In the genomic region with DNA sequence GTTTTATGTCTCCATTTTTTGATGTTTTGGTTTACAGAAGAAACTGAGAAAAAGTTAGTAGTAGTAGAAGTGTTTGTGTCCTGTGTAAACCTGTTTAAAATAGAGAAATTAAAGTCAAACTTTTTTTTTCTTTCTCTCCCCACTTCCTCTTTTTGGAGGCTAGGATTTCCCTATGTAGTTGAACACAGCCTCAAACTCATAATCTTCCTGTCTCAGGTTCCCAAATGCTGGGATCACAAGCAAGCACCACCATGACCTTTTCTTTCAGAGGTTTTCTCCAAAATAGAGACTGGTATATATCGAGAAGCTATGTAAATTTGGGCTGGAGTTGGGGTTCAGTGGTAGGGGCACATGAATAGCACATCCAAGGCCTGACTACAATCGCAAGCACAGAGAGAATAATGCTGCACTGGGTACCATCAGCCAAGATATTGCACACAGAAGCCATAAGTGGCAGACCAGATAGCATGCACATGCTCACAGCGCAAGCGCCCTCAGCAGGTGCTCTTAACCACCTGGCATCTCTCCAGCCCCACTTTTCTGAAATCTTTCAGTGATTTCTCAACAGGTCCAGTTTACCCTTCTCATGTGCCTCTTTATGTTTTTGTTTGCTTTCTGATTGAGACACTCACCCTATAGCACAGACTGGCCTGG, we compare ENCODE assay signal across 14 mouse cellular contexts. TPM values are rescaled to one million over a fixed set of nuclear protein-coding genes. Genes with fewer than 3 reads are reported as not detected.
A peak's percentile ranks its signal among the peaks of the same experiment; 100 is the strongest.
DNase-seq lines count a peak whose midpoint lies in the region; ATAC-seq and TF ChIP-seq lines count a peak whose summit lies in the region.
"Had no signal": no experiment of that assay in that cellular context is flagged by ENCODE, and none has a peak within 500 bp of the region (broad histone marks: within the 10 kb centered on the region; RNA-seq: fewer than 3 reads in every experiment).

No protein-coding gene starts in this region.

- peaks cover 8% of the 10 kb centered on the region for H3K4me1 ChIP-seq in testis, adult 2 months (ENCODE audit: control insufficient read depth, insufficient read depth, low read length)
- peaks cover 7% of the 10 kb centered on the region for H3K4me1 ChIP-seq in bone marrow, adult 2 months (ENCODE audit: control insufficient read depth, insufficient read depth, low read length)
- H3K4me1 ChIP-seq in lung, postnatal 0 days (ENCODE audit: insufficient read depth, low read depth, low read length): peaks cover 13% of the 10 kb centered on the region
- H3K4me1 ChIP-seq in stomach, postnatal 0 days (replicated peaks; ENCODE audit: control insufficient read depth, insufficient read depth): no peaks in the 10 kb centered on the region
- H3K4me1 ChIP-seq: intestine, embryonic 15.5 days had no signal

- no peaks in the 10 kb centered on the region for H3K36me3 ChIP-seq in testis, adult 2 months (ENCODE audit: control insufficient read depth, insufficient read depth, low read length)
- no peaks in the 10 kb centered on the region for H3K36me3 ChIP-seq in lung, postnatal 0 days (ENCODE audit: insufficient read depth, low read length)
- H3K36me3 ChIP-seq in stomach, postnatal 0 days (ENCODE audit: control insufficient read depth, insufficient read depth, low read length): no peaks in the 10 kb centered on the region; the same call in 1 of the 2 replicates

- DNase-seq in testis, postnatal 10 days (ENCODE audit: low spot score): no peak
- peak; percentile 66 for DNase-seq in lung, postnatal 0 days (ENCODE audit: low spot score)
- DNase-seq in stomach, postnatal 0 days (ENCODE audit: low spot score): peak; percentile 18
- DNase-seq in layer of hippocampus, adult 9-10 months (ENCODE audit: low spot score): no peak
- no peak for DNase-seq in right cerebral cortex, postnatal 25 days
- DNase-seq in layer of hippocampus, adult 9-11 months: no peak
- DNase-seq: adrenal gland, postnatal 36 days; gastrocnemius, postnatal 10 days; heart, postnatal 14 days had no signal

- no peaks in the 10 kb centered on the region for H3K9me3 ChIP-seq in lung, postnatal 0 days (ENCODE audit: low read length)
- no peaks in the 10 kb centered on the region for H3K9me3 ChIP-seq in stomach, postnatal 0 days (ENCODE audit: control insufficient read depth, low read length)
- H3K9me3 ChIP-seq: intestine, embryonic 15.5 days had no signal

- peak; percentile 11; the same call in 1 of the 2 replicates for ATAC-seq in lung, postnatal 0 days
- ATAC-seq in stomach, postnatal 0 days (ENCODE audit: low FRiP score, low TSS enrichment): peak; percentile 1; the same call in 1 of the 2 replicates
- ATAC-seq: intestine, embryonic 15.5 days had no signal

- peak overlapping the region; percentile 12; the same call in 1 of the 2 replicates for H3K27ac ChIP-seq in testis, adult 2 months (ENCODE audit: control insufficient read depth, insufficient read depth, low read depth, low read length)
- peak overlapping the region; percentile 93 for H3K27ac ChIP-seq in bone marrow, adult 2 months (ENCODE audit: control insufficient read depth, insufficient read depth, low read depth, low read length, poor library complexity)
- peak overlapping the region; percentile 43 for H3K27ac ChIP-seq in lung, postnatal 0 days (ENCODE audit: low read length)
- H3K27ac ChIP-seq in stomach, postnatal 0 days (replicated peaks): no peak overlapping the region
- H3K27ac ChIP-seq: intestine, embryonic 15.5 days had no signal

- WGBS in bone marrow, adult 2 months: 14% methylated on average over 4 of the region's 4 CpGs
- 67% methylated on average over 4 of the region's 4 CpGs for WGBS in lung, postnatal 0 days
- 82% methylated on average over 4 of the region's 4 CpGs for WGBS in stomach, postnatal 0 days

- H3K27me3 ChIP-seq in testis, adult 2 months (ENCODE audit: control insufficient read depth, insufficient read depth, low read length): no peaks in the 10 kb centered on the region
- no peaks in the 10 kb centered on the region for H3K27me3 ChIP-seq in lung, postnatal 0 days (replicated peaks; ENCODE audit: insufficient read depth, low read length)
- no peaks in the 10 kb centered on the region for H3K27me3 ChIP-seq in stomach, postnatal 0 days (ENCODE audit: control insufficient read depth, insufficient read depth, low read length)
- H3K27me3 ChIP-seq: intestine, embryonic 15.5 days had no signal

- H3K9ac ChIP-seq in lung, postnatal 0 days (replicated peaks; ENCODE audit: low read depth): no peak overlapping the region
- H3K9ac ChIP-seq in stomach, postnatal 0 days (ENCODE audit: low read length): no peak overlapping the region
- H3K9ac ChIP-seq: intestine, embryonic 15.5 days had no signal

- no peak for TF ChIP-seq POLR2A in testis, adult 2 months (IDR thresholded peaks at IDR 0.05; ENCODE audit: control insufficient read depth, low read depth, low read length)
- TF ChIP-seq POLR2A in bone marrow, adult 2 months (IDR thresholded peaks at IDR 0.05; ENCODE audit: borderline replicate concordance, control insufficient read depth, low read depth, low read length): no peak

- no peak for TF ChIP-seq CTCF in testis, adult 2 months (IDR thresholded peaks at IDR 0.05; ENCODE audit: control insufficient read depth, insufficient read depth, insufficient replicate concordance, low read depth, low read length)
- no peak for TF ChIP-seq CTCF in bone marrow, adult 2 months (IDR thresholded peaks at IDR 0.05; ENCODE audit: control insufficient read depth, insufficient read depth, low read length)
- no peak; the same call in 1 of the 2 replicates for TF ChIP-seq CTCF in lung, postnatal 0 days (IDR thresholded peaks at IDR 0.05)
- TF ChIP-seq CTCF in stomach, postnatal 0 days (IDR thresholded peaks at IDR 0.05; ENCODE audit: low read depth): no peak

- TF ChIP-seq EP300 in lung, postnatal 0 days (IDR thresholded peaks at IDR 0.05): peak; percentile 56
- TF ChIP-seq EP300 in stomach, postnatal 0 days (optimal IDR thresholded peaks at IDR 0.05): no peak

- no peak overlapping the region for H3K4me3 ChIP-seq in testis, adult 2 months (ENCODE audit: control insufficient read depth, low read depth, low read length)
- peak overlapping the region; percentile 10 for H3K4me3 ChIP-seq in bone marrow, adult 2 months (replicated peaks; ENCODE audit: control insufficient read depth, low read depth, low read length)
- H3K4me3 ChIP-seq in lung, postnatal 0 days (ENCODE audit: low read depth, low read length): no peak overlapping the region
- H3K4me3 ChIP-seq in stomach, postnatal 0 days (ENCODE audit: low read depth, low read length): no peak overlapping the region
- H3K4me3 ChIP-seq: erythroblast, embryonic 14.5 days; intestine, embryonic 15.5 days; myocyte had no signal

- H3K4me2 ChIP-seq in lung, postnatal 0 days (replicated peaks; ENCODE audit: low read depth, low read length): no peak overlapping the region
- H3K4me2 ChIP-seq in stomach, postnatal 0 days (replicated peaks; ENCODE audit: low read depth): no peak overlapping the region
- H3K4me2 ChIP-seq: intestine, embryonic 15.5 days had no signal

RNA-seq across cellular contexts. Expression of a gene that starts 4.0 kb away (rescaled TPM):
- polyA plus RNA-seq in testis, adult 2 months (2012; rRNA removed): 1.9 and 2.7 TPM in 2 replicates
- 21.9 and 45.9 TPM in 2 replicates for polyA plus RNA-seq in bone marrow, adult 2 months (2011; ENCODE audit: insufficient read depth, insufficient read length, low replicate concordance, missing spikeins)
- 23.2 and 31.4 TPM in 2 replicates for polyA plus RNA-seq in lung, postnatal 0 days (2015; fragmentation: Nextera tagmentation; extraction: Ambion mirVana)
- 5.1 and 5.2 TPM in 2 replicates for polyA plus RNA-seq in stomach, postnatal 0 days (2015; fragmentation: Nextera tagmentation; extraction: Ambion mirVana)

RNA-seq across cellular contexts. Expression of a gene that starts 32.1 kb away (rescaled TPM):
- polyA plus RNA-seq in testis, adult 2 months (2012; rRNA removed): 28.4 and 33.6 TPM in 2 replicates
- polyA plus RNA-seq in bone marrow, adult 2 months (2011; ENCODE audit: insufficient read depth, insufficient read length, low replicate concordance, missing spikeins): 25.9 and 41.1 TPM in 2 replicates
- polyA plus RNA-seq in lung, postnatal 0 days (2015; fragmentation: Nextera tagmentation; extraction: Ambion mirVana): 23.6 and 28.6 TPM in 2 replicates
- polyA plus RNA-seq in stomach, postnatal 0 days (2015; fragmentation: Nextera tagmentation; extraction: Ambion mirVana): 17.2 and 20.0 TPM in 2 replicates

Comparison
In these comparisons a context has a peak if more than half of its experiments do, and no peak if none do; other contexts are left out.
1. DNase-seq: peak in lung, postnatal 0 days (single experiment) and stomach, postnatal 0 days (single experiment); none in testis, postnatal 10 days (single experiment), layer of hippocampus, adult 9-10 months (single experiment), right cerebral cortex, postnatal 25 days (single experiment) and layer of hippocampus, adult 9-11 months (single experiment).